ENCODE assay signal across 18 mouse cellular contexts in genomic region chr5:99128628-99129027, GRCm38 (mm10).
DNase-seq lines count a peak whose midpoint lies in the region; ATAC-seq and TF ChIP-seq lines count a peak whose summit lies in the region.
"Had no signal": no experiment of that assay in that cellular context is flagged by ENCODE, and none has a peak within 500 bp of the region (broad histone marks: within the 10 kb centered on the region; RNA-seq: fewer than 3 reads in every experiment).

No protein-coding gene starts in this region.

- no peak overlapping the region for H3K4me2 ChIP-seq in forebrain, embryonic 14.5 days (ENCODE audit: low read length)
- no peak overlapping the region for H3K4me2 ChIP-seq in forebrain, postnatal 0 days (ENCODE audit: low read depth)
- H3K4me2 ChIP-seq in kidney, embryonic 16.5 days (replicated peaks; ENCODE audit: low read depth, low read length): no peak overlapping the region
- H3K4me2 ChIP-seq in stomach, embryonic 14.5 days (replicated peaks; ENCODE audit: low read depth, low read length): no peak overlapping the region
- H3K4me2 ChIP-seq: embryonic facial prominence, embryonic 13.5 days; heart, embryonic 11.5 days had no signal

- no peaks in the 10 kb centered on the region for H3K36me3 ChIP-seq in forebrain, embryonic 14.5 days (ENCODE audit: control insufficient read depth, insufficient read depth, low read length)
- no peaks in the 10 kb centered on the region for H3K36me3 ChIP-seq in forebrain, embryonic 10.5 days (replicated peaks)
- H3K36me3 ChIP-seq in forebrain, postnatal 0 days (ENCODE audit: insufficient read depth): no peaks in the 10 kb centered on the region
- H3K36me3 ChIP-seq in kidney, embryonic 16.5 days (ENCODE audit: insufficient read depth, low read length): no peaks in the 10 kb centered on the region
- no peaks in the 10 kb centered on the region for H3K36me3 ChIP-seq in stomach, embryonic 14.5 days (ENCODE audit: control insufficient read depth, insufficient read depth, low read length)
- H3K36me3 ChIP-seq: embryonic facial prominence, embryonic 13.5 days had no signal

- H3K9ac ChIP-seq in forebrain, embryonic 14.5 days (ENCODE audit: low read length): no peak overlapping the region
- no peak overlapping the region for H3K9ac ChIP-seq in forebrain, postnatal 0 days
- no peak overlapping the region for H3K9ac ChIP-seq in kidney, embryonic 16.5 days (replicated peaks; ENCODE audit: low read length)
- H3K9ac ChIP-seq in stomach, embryonic 14.5 days (replicated peaks; ENCODE audit: low read depth, low read length): no peak overlapping the region
- H3K9ac ChIP-seq: embryonic facial prominence, embryonic 13.5 days had no signal

- H3K27ac ChIP-seq in forebrain, embryonic 14.5 days (ENCODE audit: low read depth, low read length): no peak overlapping the region
- H3K27ac ChIP-seq in forebrain, embryonic 10.5 days: no peak overlapping the region
- H3K27ac ChIP-seq in forebrain, postnatal 0 days (ENCODE audit: low read depth, low read length): no peak overlapping the region
- no peak overlapping the region for H3K27ac ChIP-seq in kidney, embryonic 16.5 days (ENCODE audit: low read length)
- H3K27ac ChIP-seq in stomach, embryonic 14.5 days (ENCODE audit: low read length): no peak overlapping the region; the same call in 1 of the 2 replicates
- H3K27ac ChIP-seq: embryonic facial prominence, embryonic 13.5 days had no signal

- H3K4me1 ChIP-seq in forebrain, embryonic 14.5 days (ENCODE audit: control insufficient read depth, insufficient read depth, low read length): no peaks in the 10 kb centered on the region
- peaks cover 29% of the 10 kb centered on the region for H3K4me1 ChIP-seq in forebrain, embryonic 10.5 days
- H3K4me1 ChIP-seq in forebrain, postnatal 0 days (ENCODE audit: insufficient read depth): no peaks in the 10 kb centered on the region
- H3K4me1 ChIP-seq in kidney, embryonic 16.5 days (ENCODE audit: insufficient read depth, low read length): peaks cover 15% of the 10 kb centered on the region; the same call in 1 of the 2 replicates
- H3K4me1 ChIP-seq in stomach, embryonic 14.5 days (ENCODE audit: control insufficient read depth, insufficient read depth, low read length): no peaks in the 10 kb centered on the region
- H3K4me1 ChIP-seq: embryonic facial prominence, embryonic 13.5 days had no signal

- no peaks in the 10 kb centered on the region for H3K27me3 ChIP-seq in forebrain, embryonic 14.5 days (replicated peaks; ENCODE audit: control insufficient read depth, insufficient read depth, low read length)
- H3K27me3 ChIP-seq in forebrain, embryonic 10.5 days (ENCODE audit: poor library complexity, severe bottlenecking): no peaks in the 10 kb centered on the region
- H3K27me3 ChIP-seq in forebrain, postnatal 0 days (ENCODE audit: insufficient read depth, low read length): no peaks in the 10 kb centered on the region
- no peaks in the 10 kb centered on the region for H3K27me3 ChIP-seq in kidney, embryonic 16.5 days (ENCODE audit: insufficient read depth, low read length)
- no peaks in the 10 kb centered on the region for H3K27me3 ChIP-seq in stomach, embryonic 14.5 days (ENCODE audit: control insufficient read depth, insufficient read depth, low read length)
- H3K27me3 ChIP-seq: embryonic facial prominence, embryonic 13.5 days had no signal

- H3K4me3 ChIP-seq in forebrain, embryonic 14.5 days (ENCODE audit: low read depth, low read length): no peak overlapping the region
- H3K4me3 ChIP-seq in forebrain, embryonic 10.5 days: no peak overlapping the region
- H3K4me3 ChIP-seq in forebrain, postnatal 0 days (ENCODE audit: low read depth, low read length): no peak overlapping the region
- no peak overlapping the region for H3K4me3 ChIP-seq in kidney, embryonic 16.5 days (ENCODE audit: low read length)
- H3K4me3 ChIP-seq in stomach, embryonic 14.5 days (ENCODE audit: low read depth, low read length): no peak overlapping the region
- H3K4me3 ChIP-seq: embryonic facial prominence, embryonic 13.5 days had no signal

- no peaks in the 10 kb centered on the region for H3K9me3 ChIP-seq in forebrain, embryonic 14.5 days (replicated peaks; ENCODE audit: control insufficient read depth, low read length)
- no peaks in the 10 kb centered on the region for H3K9me3 ChIP-seq in forebrain, embryonic 10.5 days
- H3K9me3 ChIP-seq in forebrain, postnatal 0 days (ENCODE audit: low read length): no peaks in the 10 kb centered on the region
- H3K9me3 ChIP-seq in kidney, embryonic 16.5 days (ENCODE audit: low read length): no peaks in the 10 kb centered on the region
- H3K9me3 ChIP-seq in stomach, embryonic 14.5 days (ENCODE audit: control insufficient read depth, low read depth, low read length): no peaks in the 10 kb centered on the region
- H3K9me3 ChIP-seq: embryonic facial prominence, embryonic 13.5 days had no signal

- DNase-seq in forebrain, embryonic 14.5 days (ENCODE audit: low spot score): peak; percentile 17
- no peak for DNase-seq in forebrain, embryonic 10.5 days (ENCODE audit: extremely low spot score, low spot score)
- no peak for DNase-seq in forebrain, postnatal 0 days
- DNase-seq in c-Kit-positive CD71-positive TER-119-positive erythroid progenitor cells, embryonic 14.5 days (ENCODE audit: low spot score): no peak
- no peak for DNase-seq in layer of hippocampus, adult 18-20 months (ENCODE audit: low spot score in 2 of 2)
- DNase-seq in left cerebral cortex, postnatal 14 days (ENCODE audit: low spot score in 2 of 2): no peak
- DNase-seq: cerebellum, adult 2 months; gastrocnemius, postnatal 36 days; heart, postnatal 36 days; liver; lung, adult 18-20 months; lung, postnatal 4 days had no signal

- WGBS in forebrain, embryonic 14.5 days: 12% methylated on average over 6 of the region's 6 CpGs
- 52% methylated on average over 6 of the region's 6 CpGs for WGBS in forebrain, embryonic 10.5 days
- 23% methylated on average over 6 of the region's 6 CpGs for WGBS in forebrain, postnatal 0 days
- WGBS in kidney, embryonic 16.5 days: 24% methylated on average over 6 of the region's 6 CpGs
- 64% methylated on average over 6 of the region's 6 CpGs for WGBS in stomach, embryonic 14.5 days

- intact Hi-C loops in left cerebral cortex, postnatal 14 days (cut with DNase I): no loop called here

- ATAC-seq in forebrain, embryonic 14.5 days: no peak
- ATAC-seq in forebrain, postnatal 0 days: peak; percentile 29; the same call in 1 of the 2 replicates
- peak; percentile 83 for ATAC-seq in kidney, embryonic 16.5 days (ENCODE audit: low FRiP score, low TSS enrichment)
- ATAC-seq in stomach, embryonic 14.5 days (ENCODE audit: insufficient number of reproducible peaks, insufficient read depth, low FRiP score, low read depth): peak; percentile 82
- ATAC-seq: activated CD4-positive, CD25-positive, alpha-beta regulatory T cell, adult 4 months; midbrain, embryonic 16.5 days had no signal

- no peak for TF ChIP-seq CTCF in forebrain, postnatal 0 days (IDR thresholded peaks at IDR 0.05; ENCODE audit: low read depth)
